Mouse (Mus musculus) erythroblast, embryonic 14.5 days (primary cell): ENCODE results near the gene Trpt1. TPM values are rescaled to one million over a fixed set of nuclear protein-coding genes. Genes with fewer than 3 reads are reported as not detected.

Experiments
- H3K27me3 ChIP-seq: 2 replicates; pipeline ENCODE4 v1.6.1; 2012; ENCODE audit warnings: inconsistent platforms; ENCODE audit not compliant: control insufficient read depth
- H3K36me3 ChIP-seq: 2 replicates; pipeline ENCODE4 v1.6.1; 2012; ENCODE audit warnings: mild to moderate bottlenecking, inconsistent platforms; ENCODE audit not compliant: control insufficient read depth
- H3K4me1 ChIP-seq: 2 replicates; pipeline ENCODE4 v1.6.1; 2012; ENCODE audit warnings: inconsistent platforms; ENCODE audit not compliant: control insufficient read depth
- H3K4me3 ChIP-seq: replicated peaks from 2 replicates; pipeline ENCODE3; 2012; ENCODE audit warnings: moderate library complexity, mild to moderate bottlenecking, inconsistent platforms
- H3K9me3 ChIP-seq: 2 replicates; pipeline ENCODE4 v1.6.1; 2012; ENCODE audit warnings: low read length, inconsistent platforms, mixed read lengths; ENCODE audit not compliant: control insufficient read depth
- GATA1 ChIP-seq: IDR thresholded peaks from 2 replicates; pipeline ENCODE4 v1.6.1; 2012; ENCODE audit warnings: low read length, inconsistent platforms, mixed read lengths
- TAL1 ChIP-seq: IDR thresholded peaks from 3 replicates; pipeline ENCODE4 v1.6.1; 2012; ENCODE audit warnings: low read length, inconsistent platforms, mixed read lengths
- polyA plus RNA-seq: library from polyadenylated mRNA; stranded (reverse); fragments of >175 nt; gene quantifications from 2 replicates; pipeline ENCODE4 v1.2.3, GENCODE M21; 2012

Trpt1 gene
- polyA plus RNA-seq, 1 experiment: 0.10 TPM

DNA sequence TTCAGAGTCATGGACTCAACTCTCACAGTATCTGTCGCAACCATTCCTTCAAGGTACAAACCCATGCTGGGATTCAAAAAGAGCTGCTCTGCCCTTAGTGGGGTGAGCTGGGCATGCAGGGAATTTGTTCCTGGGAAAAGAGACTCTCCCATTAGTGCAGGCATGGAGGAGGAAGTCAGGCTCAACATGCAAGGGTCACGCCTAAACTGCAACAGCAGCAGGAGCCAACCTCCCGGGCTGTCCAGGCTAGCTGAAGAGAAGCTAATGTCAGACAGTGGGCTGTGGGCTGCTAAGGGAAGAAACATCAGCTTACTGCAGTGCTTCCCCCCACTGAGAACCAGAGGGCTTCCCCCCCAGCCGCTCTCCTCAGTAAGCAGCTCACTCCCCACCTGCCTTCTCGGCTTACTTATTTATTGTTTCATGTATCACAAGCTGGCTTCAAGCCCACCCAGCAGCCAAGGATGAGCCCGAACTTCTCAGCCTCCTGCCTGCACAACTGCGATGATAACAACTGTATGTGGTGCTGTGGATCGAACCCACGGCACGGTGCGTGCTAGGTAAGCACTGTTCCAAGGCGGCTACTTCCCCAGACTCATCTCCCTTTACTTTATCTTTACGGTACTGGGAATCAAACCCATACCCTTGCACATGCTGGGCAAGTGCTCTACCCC lies 23.5 kb upstream of the Trpt1 start:
- no peak overlapping the region for H3K4me3 ChIP-seq
- H3K4me1 ChIP-seq: peaks cover 90% of the 10 kb centered on the region
- peaks cover 20% of the 10 kb centered on the region for H3K27me3 ChIP-seq

GRCm38 (mm10) chr19:6973581-6974190 lies 22.2 kb upstream of the Trpt1 start:
- peak overlapping the region; percentile 82 for H3K4me3 ChIP-seq
- no peaks in the 10 kb centered on the region for H3K9me3 ChIP-seq
- H3K36me3 ChIP-seq: peaks cover 24% of the 10 kb centered on the region
- no peak for TF ChIP-seq GATA1
- TF ChIP-seq TAL1: no peak
- H3K27me3 ChIP-seq: peaks cover 8% of the 10 kb centered on the region
- H3K4me1 ChIP-seq: peaks cover 90% of the 10 kb centered on the region

More for the DNA sequence above, 23.5 kb upstream of the Trpt1 start:
- Histone ChIP-seq H3K36me3 (peaks cover 11% of the 10 kb centered on the region), H3K9me3 (no peaks in the 10 kb centered on the region)
- TF ChIP-seq TAL1 (no peak), GATA1 (no peak)

GRCm38 (mm10) chr19:6974211-6975205 lies 21.4 kb upstream of the Trpt1 start, which contains the start of gene Ppp1r14b:
Gene Ppp1r14b (plus strand): TSS chr19:6974968.
- no peak for TF ChIP-seq GATA1
- no peak for TF ChIP-seq TAL1
- H3K4me3 ChIP-seq: peak within 1 kb of the TSS; percentile 82
- peaks cover 90% of the 10 kb centered on the region for H3K4me1 ChIP-seq
- H3K9me3 ChIP-seq: no peaks in the 10 kb centered on the region
- no peaks in the 10 kb centered on the region; the same call in none of the 2 replicates for H3K27me3 ChIP-seq
- peaks cover 26% of the 10 kb centered on the region for H3K36me3 ChIP-seq

DNA sequence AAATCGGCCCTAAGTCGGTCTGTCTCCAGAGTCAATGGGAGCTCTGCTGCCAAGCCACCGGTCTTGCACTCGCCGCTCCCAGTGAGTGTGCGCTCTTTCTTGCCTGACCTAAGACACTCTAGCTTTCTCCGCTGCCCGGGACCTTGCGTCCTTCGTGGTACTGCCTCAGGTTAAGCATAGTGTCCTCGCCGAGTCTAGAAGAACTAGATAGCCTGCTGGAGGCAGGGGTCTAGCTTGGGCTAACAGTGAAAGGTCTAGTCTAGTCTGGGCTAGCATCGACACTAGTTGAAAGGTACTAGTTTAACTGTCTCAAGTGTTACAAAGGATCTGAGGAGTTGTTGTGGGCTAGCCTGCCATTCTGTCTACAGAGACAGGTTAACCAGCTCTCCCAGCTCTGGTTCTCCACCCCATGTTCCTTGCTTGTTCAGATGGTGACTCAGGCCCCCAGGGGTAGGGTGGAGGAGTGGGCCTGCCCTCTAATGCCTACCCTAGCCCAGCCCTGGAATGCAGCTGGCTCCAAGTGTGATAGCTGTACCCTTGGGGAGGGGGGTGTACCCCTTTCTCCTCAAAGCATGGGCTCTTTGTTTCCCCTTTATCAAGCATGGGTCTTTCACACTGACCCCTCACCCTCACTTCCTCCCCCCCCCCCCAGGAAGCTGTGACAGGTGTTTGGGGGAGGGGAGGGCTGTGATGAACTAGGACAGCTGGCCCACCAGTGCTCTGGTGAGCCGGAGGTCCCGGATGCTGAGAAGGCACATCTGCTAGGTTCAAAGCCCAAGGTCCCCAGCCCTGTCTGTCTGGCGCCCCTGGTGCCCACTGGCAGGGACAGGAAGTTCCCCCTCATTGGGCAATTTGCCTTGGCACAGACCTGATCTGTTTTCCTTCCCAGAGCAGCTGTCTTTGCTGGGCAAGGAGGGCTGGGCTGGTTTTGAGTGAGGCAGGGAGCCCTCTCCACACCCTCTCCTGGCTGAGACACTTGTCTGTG lies 20.1 kb upstream of the Trpt1 start, which contains the start of gene Plcb3:
Gene Plcb3 (minus strand): TSS at position 934 of the 985 bp plus-strand sequence.
- Histone ChIP-seq H3K36me3 (peaks cover 26% of the 10 kb centered on the region), H3K4me1 (peaks cover 82% of the 10 kb centered on the region), H3K4me3 (peak within 1 kb of the TSS; percentile 82), H3K27me3 (no peaks in the 10 kb centered on the region), H3K9me3 (no peaks in the 10 kb centered on the region)
- TF ChIP-seq TAL1: no peak
- TF ChIP-seq GATA1: no peak

DNA sequence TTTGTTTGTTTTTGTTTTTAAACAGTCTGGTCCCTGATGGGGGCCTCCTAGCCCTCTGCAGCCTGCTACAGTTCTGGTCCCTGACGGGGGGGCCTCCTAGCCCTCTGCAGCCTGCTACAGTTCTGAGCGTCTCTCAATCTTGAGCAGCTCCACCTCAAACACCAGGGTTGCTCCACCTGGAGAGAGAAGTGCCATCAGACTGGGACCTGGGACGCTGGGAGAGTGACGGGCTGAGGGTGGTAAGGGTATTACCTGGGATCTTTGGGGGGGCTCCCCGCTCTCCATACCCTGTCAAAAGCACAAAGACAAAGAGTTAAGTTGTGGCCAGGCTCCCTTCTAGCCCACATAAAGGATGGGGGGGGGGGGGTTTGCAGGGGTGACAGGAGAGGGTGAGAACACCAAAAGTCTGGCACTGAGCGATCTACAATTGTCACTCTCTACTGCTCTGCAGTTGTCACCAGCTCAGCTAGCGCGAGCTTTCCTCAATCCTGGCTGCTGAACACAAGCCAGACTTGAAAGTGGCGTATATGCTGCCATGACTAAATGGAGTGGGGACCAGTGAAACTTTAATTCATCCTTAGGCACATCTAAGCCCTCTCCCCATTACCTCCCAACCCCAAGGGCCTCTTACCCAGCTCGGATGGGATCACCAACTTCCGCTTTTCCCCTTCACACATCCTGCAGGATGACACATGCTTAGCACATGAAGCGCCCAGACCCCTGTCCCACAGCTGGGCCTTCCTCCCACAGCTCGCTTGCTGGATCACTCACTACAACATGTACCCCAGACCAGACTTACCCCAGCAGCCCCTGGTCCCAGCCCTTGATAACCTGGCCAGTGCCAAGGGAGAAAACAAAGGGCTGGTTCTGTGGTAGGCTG lies 17.9 kb upstream of the Trpt1 start:
- Histone ChIP-seq H3K4me3 (peak overlapping the region; percentile 89), H3K9me3 (no peaks in the 10 kb centered on the region), H3K4me1 (peaks cover 77% of the 10 kb centered on the region), H3K36me3 (peaks cover 33% of the 10 kb centered on the region), H3K27me3 (no peaks in the 10 kb centered on the region)
- TF ChIP-seq TAL1: no peak
- no peak for TF ChIP-seq GATA1

- Histone ChIP-seq H3K36me3 (peaks cover 37% of the 10 kb centered on the region), H3K9me3 (no peaks in the 10 kb centered on the region), H3K27me3 (no peaks in the 10 kb centered on the region), H3K4me1 (peaks cover 74% of the 10 kb centered on the region), H3K4me3 (peak overlapping the region; percentile 89)
- no peak for TF ChIP-seq TAL1
- TF ChIP-seq GATA1: no peak
Observed at GRCm38 (mm10) chr19:6978639-6978974, 17.3 kb upstream of the Trpt1 start.

GRCm38 (mm10) chr19:6979001-6979479 lies 16.9 kb upstream of the Trpt1 start:
- TF ChIP-seq GATA1 (no peak), TAL1 (no peak)
- Histone ChIP-seq H3K36me3 (peaks cover 41% of the 10 kb centered on the region), H3K4me3 (peak overlapping the region; percentile 89), H3K4me1 (peaks cover 70% of the 10 kb centered on the region), H3K9me3 (no peaks in the 10 kb centered on the region), H3K27me3 (no peaks in the 10 kb centered on the region)
